Mouse (Mus musculus) left cerebral cortex, adult 18-20 months (tissue): ENCODE measurements at regions not wholly inside any gene's neighbourhood (a gene's known extent, or its start where the extent isn't known, plus 50 kb on each side); places are given as distances from the start of the nearest gene placed in this dataset.
A peak's percentile ranks its signal among the peaks of the same experiment; 100 is the strongest.

ENCODE experiments used
- DNase-seq, 2 experiments: peaks; one replicate each; pipeline ENCODE4 v3.0.0; 2021 to 2022; ENCODE audit warnings: low spot score in 2 of 2, mixed read lengths in 1 of 2

DNA sequence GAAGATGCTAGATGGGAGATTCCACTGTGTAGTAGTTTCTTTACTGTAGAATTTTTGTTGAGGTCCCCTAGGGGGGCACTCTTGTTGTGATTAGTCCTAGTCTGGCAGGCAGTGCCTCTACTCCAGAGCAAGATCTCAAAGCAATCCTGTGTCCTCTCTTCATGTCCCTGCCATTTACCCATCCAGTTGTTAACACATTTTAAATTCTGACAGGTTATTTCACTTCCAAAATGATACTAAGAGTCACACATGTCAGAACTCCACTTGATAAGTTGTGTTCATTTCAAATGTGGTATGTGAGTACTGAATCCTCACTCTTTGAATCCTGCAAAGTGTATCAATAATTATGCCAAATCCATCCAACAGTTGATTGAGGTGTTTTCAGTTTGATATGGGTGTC, 530.6 kb downstream of the Prkd1 start:
- no peak for DNase-seq

DNA sequence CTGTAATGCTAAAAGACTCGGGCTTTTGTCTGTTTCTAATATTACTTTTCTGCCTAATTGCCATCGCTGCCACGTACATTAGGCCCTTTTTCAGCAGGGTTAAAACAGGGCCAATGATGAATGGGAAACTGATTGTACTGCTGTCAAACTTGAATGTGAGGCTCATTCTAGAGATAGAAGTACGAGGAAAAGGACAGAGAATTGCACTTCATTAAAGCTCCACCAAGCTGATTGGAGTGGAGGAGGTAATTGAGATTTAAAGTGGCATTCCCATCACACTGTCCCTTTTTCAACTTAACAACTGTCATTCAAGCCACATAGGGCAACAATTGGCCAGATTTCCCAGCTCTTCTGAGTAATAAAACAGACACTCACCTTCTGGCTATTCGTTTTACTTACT, 526.8 kb downstream of the Prkd1 start:
- DNase-seq = no peak

DNA sequence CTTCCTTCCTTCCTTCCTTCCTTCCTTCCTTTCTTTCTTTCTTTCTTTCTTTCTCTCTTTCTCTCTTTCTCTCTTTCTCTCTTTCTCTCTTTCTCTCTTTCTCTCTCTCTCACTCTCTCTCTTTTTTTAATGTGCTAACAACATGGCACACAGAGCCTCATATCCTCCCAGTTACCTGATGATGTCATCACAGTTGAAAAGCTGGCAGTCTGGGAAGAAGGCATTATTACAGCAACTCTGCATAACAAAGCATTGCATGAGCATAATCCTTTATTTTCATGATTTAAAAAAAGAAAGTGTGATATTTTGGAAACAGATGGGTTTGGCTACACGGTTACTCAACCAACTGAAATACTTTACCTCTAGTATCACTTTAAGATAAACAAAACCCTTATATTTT, 525.9 kb downstream of the Prkd1 start:
- no peak for DNase-seq

DNA sequence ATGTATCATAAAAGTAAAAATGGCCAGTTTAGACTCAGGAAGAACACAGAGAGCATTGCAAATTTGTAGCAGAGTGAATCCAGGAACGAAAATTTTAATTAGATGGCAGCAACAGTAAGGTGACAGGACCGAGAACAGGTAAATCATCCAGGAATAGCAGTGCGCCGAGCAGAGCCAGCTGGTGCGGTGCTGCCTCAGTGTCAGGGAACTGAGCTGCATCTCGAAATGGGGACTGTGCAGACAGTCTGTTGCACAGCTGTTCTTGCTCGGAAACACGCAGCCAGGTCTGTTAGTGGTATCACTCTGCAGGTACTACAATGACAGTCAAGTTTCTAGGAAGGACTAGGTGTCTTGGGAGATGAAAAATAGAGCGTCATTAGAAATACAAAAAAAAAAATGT, 490.8 kb downstream of the Prkd1 start:
- DNase-seq = no peak

DNA sequence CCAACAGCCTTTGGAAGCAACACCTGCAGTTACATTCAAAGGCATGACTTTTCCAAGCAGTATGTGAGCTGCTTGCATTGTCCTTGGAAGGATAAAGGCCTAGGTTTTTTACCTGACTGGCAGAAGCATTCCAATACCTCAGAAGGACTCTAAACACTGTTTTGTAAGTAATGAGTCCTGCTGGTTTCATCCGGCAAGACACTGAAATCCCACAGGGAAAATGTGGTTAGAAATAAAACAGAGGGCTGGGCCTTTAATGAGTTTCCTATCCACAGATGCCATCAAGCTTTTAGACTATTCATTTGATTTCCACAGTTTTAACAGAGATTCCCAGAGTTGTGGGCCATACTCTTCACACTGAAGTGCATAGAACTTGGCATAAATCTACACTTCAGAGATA, 461.6 kb downstream of the Prkd1 start:
- DNase-seq = no peak

DNA sequence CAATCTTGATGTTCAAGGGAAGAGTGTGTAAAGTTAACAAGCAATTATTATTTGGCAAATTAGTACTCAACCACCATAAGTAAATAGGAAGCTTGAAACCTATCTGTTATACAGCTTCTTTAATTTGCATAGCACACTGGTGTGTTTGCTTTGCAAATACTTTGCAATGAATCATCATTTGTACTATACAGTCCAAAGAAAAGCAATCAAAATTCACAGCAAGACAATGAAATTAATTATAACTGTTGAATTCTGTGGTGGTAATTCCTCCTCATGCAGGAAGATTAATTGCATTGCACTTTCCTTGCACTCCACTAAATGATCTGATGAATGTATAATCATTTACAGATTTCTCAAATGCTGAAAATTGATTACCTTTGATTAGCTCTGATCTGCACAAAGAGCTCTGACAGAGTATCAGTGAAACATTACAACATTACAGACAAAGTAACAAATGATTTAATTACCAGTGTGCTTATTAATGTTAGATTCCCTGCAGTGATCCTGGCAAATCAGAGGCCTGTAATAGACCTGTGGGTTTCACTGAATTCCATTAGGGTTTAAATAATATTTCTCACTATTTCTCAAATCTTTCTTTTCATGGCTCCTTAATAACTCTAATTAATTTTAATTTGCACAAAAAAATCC, 457.9 kb downstream of the Prkd1 start:
- no peak for DNase-seq

DNA sequence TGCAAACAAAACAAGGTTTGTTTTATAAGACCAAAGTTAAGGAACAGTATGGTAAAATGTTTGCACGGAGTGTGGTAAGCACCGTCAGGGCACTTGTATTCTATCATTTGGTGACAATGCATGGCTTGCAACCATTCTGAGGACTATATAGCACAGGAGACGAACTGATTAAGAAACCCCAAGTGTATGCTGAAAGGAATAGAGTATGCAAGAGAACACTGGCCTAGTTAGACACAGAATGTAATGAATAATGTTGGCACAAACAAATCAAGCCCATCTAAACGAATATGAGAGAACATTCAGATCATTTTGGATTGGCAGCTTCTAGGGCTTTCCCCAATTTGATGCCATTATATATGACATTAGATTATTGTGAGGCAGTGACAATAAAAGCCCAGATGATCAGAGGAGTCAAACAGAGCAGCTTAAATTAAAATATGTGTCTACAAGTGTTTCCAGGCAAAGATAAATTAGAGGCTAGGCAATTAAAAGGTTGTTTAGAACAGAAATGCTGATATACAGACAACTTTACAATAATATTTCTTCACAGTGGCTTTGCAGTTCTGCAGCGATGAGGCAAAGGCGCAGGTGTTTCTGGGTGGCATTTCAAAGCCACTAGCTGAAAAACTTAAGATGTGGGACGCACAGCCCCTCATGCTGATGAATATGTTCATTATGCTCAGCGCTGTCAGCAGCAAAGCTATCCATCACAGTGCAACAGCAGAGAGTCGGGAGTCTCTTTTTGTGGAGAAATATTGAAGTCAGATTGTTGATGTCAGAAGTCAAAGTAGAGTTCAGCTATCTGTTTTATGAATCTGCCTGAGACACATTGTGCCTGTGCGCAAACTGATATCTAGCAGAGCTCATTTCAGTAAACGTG, 456.9 kb downstream of the Prkd1 start:
- peak in 1 of 2 experiments; percentile 8 for DNase-seq

DNA sequence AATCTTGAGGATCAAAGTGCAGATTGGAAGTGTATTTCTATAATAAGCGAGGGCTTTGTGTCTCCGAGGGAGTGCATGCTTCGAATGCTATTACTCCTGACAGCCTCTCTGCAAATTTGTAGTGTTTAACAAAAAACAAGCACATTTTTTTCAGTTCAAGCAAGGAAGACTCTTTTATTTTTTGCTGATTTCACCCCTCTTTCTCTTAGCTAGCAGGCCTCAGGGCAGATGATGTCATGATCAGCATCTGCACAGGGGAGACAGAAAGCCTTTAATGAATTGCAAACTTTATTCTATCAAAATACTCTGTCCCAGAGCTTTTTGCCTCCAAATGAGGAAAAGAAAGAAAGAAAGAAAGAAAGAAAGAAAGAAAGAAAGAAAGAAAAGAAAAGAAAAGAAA, 455.4 kb downstream of the Prkd1 start:
- no peak for DNase-seq

DNA sequence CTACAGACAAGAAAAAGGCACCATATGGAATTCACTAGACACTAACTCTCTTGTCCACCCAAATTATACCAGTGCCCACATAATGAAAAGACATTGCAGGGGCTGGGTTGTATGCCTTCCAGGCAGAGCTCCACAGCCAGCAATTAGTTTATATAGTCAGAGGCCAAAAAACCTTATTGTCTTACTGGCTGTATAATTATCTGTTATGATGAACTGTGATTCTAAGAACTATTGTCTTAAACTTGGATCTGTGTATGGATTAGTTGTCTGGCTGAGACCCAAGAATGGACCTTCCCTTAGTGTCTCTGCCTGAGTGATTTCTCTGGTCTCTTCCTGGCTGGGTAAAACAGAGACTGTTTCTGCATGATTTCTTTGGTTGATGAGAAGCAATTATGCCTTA, 454.2 kb downstream of the Prkd1 start:
- DNase-seq = no peak

DNA sequence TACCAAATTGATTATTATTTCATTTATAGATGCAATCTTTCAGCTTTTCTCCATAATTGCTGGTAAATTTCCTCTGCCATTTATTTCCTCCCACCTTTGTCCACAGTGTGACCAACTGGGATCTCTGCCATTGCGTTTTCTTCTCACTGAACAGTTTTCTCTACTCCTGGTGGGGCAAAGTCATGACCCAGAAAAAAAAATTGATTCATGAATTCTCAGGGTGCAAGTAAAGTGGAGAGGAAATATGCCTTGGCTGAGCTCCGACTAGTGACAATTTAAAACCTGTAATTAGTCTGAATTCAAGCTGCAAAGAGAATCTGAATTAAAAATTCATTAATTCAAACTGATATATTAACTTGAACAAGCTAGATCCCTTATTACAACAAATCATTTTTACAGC, 452.6 kb downstream of the Prkd1 start:
- no peak for DNase-seq

DNA sequence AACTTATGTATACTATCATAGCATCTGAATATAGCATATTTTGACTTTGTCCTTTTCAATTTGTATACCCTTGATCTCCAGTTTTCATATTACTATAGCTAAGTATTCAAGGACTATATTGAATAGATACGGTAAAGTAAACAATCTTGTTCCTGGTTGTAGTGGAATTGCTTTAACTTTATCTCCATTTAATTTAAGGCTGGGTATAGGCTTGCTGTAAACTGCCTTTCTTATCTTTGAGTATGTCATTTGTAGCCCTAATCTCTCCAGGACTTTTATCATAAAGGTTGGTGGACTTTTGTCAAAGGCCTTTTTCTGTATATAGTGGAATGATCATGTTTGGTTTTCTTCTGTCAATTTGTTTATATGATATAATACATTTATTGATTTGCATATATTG, 407.8 kb downstream of the Prkd1 start:
- no peak for DNase-seq

DNA sequence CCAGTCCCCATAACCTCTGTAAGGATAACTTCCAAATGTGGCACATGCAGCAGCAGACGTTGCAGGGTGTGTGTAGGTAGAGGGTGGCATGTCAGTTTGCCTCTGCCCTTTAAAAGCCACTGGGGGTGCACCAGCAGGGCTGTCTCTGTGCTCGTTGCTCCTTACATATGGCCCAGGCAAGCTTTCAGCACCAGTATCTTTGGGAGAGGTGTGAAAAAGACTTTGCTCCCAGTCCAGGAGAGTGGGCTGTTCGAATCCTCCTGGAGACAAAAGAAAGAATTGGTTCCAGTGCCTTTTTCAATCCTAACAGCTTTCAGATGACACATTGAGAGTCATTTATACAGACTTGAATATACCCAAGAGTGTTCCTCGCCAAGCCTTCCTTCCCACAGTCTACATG, 390.0 kb downstream of the Prkd1 start:
- peak in 1 of 2 experiments; percentile 25 for DNase-seq

DNA sequence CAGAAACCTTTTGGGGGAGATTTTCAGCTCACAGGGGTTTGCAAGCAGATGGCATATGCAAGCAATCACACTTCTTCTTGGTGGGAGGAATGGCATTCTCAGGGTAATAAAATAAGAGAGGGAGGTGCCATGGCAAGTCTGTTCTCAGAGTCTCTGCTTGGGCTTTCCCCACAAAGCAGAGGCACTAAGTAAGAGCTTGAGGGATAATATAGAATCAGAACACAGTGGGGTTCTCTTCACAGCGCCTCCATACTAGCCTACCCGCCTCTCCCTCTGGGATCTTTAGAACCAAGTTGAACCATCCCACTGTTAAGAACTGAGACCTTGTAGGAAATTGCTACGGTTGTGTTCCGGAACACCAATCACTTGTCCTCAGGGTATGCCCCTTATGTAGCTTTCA, 387.8 kb downstream of the Prkd1 start:
- DNase-seq = no peak

DNA sequence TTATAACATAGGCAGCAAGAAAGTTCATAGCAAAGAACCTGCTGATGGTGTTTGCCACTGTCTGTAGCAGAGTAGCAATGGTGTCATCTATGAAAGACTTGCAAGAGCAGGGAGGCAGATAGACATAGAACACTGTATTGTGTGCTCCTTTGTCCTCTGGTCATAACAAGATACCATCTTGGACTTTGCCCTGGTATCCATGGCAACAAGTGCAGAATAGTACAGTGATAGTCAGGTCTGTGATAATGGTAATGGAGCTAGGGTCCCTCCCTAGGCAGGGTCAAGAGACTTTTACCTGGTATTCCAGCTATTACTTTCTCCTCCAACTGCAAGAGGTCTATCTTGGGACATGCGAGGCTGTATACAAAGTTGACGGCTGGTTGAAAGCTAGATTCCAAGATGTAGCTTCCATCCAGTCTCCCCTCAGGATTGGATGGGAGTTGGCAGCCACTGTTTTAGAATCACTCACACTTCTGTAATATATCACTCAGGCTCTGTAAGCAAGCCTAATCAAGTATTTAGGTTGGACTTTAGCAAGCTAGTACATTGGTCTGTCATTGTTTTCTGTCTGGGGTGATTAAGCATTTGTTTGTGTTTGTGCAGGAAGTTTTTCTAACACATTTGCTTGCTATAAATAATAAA, 375.5 kb downstream of the Prkd1 start:
- no peak for DNase-seq

DNA sequence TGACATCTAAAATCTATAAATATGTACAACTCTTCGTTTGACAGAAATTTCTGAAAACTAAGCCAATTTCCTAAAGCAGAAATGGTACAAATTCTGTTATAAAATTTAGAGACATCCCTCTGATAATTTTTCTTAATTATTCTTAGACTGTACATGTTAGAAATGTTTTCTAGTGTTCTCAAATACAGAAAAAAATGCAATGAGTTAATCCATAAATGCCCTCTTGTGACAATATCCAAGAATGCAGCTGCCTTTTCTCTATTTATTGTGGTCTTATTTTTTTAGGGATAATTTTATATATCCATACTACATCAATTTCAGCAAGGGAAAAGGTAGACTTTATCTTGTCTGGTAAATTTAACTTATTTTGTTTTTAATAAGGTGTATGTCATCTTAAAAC, 367.3 kb downstream of the Prkd1 start:
- no peak for DNase-seq
